Mouse (Mus musculus) cortical plate, adult 2 months (tissue): ENCODE data around the gene Tgif1.

Source experiments
- CTCF ChIP-seq: fragments of 200-500 bp; IDR thresholded peaks from 2 replicates; pipeline ENCODE4 v1.5.1; 2011; ENCODE audit warnings: mild to moderate bottlenecking, control low read depth, low read length; ENCODE audit not compliant: insufficient read depth; ENCODE audit errors: extremely low read depth
- POLR2A ChIP-seq: fragments of 200-500 bp; IDR thresholded peaks from 2 replicates; pipeline ENCODE4 v1.6.1; 2011; ENCODE audit warnings: mild to moderate bottlenecking, low read length, control low read depth; ENCODE audit not compliant: insufficient read depth; ENCODE audit errors: extremely low read depth

DNA sequence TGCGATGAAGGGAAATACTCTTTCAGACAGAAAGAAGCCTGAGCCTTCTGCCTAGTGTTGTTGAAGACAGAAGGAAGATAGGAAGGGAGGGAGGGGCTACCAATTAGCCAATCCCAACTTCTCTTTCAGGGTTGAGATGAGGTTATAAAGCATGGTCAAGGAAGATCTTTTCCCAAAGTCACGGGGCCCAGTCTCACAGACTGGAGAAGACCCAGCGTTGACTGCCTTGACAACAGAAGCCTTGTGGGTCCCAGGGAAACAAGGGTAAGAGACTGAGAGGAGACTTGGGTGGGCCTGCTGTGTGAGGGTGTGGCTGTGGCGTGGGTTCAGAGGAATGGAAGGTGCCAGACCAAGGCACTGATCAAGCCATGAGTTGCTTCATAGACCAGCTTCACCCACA is 17.2 kb upstream of the Tgif1 start:
- TF ChIP-seq CTCF (no peak), POLR2A (no peak)
